Mouse (Mus musculus): ENCODE results near the gene Klhl2. TPM values are rescaled to one million over a fixed set of nuclear protein-coding genes. Genes with fewer than 3 reads are reported as not detected.

The Klhl2 gene
- 17.2 and 20.7 TPM in 2 replicates for polyA plus RNA-seq (2015; fragmentation: Nextera tagmentation; extraction: Ambion mirVana)

DNA sequence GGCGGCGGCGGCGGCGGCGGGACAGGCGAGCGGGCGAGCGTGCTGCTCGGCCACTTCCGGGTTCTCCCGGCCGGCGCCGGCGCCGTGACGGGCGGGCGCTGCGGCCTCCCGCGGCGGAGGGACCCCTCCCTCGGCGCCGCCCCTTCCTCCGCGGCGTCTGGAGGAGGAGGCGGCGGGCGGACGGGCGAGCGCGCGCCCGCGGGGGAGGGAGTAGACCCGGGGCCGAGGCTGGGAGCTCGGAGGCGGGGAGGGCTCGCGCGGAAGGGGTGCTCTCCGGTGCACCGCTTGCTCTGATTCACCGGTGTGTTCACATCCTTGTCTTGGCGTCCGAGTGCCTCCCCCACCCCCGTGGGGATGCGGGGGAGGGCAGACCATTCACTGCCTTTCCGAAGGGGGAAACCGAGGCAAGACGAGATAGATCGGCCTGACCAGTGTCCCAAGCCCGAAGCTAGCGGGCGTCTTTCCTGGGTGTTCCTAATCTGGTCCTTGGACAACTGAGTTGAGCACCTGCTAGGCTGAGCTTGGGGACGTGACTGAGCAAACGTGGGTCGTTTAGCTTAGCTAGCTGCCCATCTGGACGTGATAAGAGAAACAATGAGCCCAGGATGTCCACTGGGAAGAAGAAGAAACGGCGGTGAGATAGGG lies at the start of gene Klhl2:
Gene Klhl2, minus strand, starts transcription at position 121 of the 645 bp plus-strand sequence.
- peak; percentile 84 for ATAC-seq
- Histone ChIP-seq H3K27ac (peak within 1 kb of the TSS; percentile 95), H3K4me3 (replicated peaks) (peak within 1 kb of the TSS; percentile 92), H3K9ac (replicated peaks) (peak within 1 kb of the TSS; percentile 95), H3K27me3 (no peaks in the 10 kb centered on the region), H3K36me3 (no peaks in the 10 kb centered on the region), H3K9me3 (no peaks in the 10 kb centered on the region), H3K4me1 (replicated peaks) (peaks cover 31% of the 10 kb centered on the region), H3K4me2 (replicated peaks) (peak within 1 kb of the TSS; percentile 79)
- WGBS = under 1% methylated on average over 46 of the region's 68 CpGs

GRCm38 (mm10) chr8:64898710-64899109 lies 48.9 kb upstream of the Klhl2 start:
- 32% methylated on average over 4 of the region's 4 CpGs for WGBS
- Histone ChIP-seq H3K4me1 (replicated peaks) (no peaks in the 10 kb centered on the region), H3K9me3 (no peaks in the 10 kb centered on the region), H3K9ac (replicated peaks) (no peak overlapping the region), H3K27ac (no peak overlapping the region), H3K27me3 (no peaks in the 10 kb centered on the region), H3K36me3 (no peaks in the 10 kb centered on the region), H3K4me3 (replicated peaks) (no peak overlapping the region), H3K4me2 (replicated peaks) (no peak overlapping the region)
- no peak for ATAC-seq

GRCm38 (mm10) chr8:64896731-64897130 lies 46.9 kb upstream of the Klhl2 start:
- H3K9ac ChIP-seq (replicated peaks) = no peak overlapping the region
- no peaks in the 10 kb centered on the region for H3K9me3 ChIP-seq
- no peak overlapping the region for H3K4me2 ChIP-seq (replicated peaks)
- no peak overlapping the region for H3K4me3 ChIP-seq (replicated peaks)
- ATAC-seq = no peak
- 90% methylated on average over 5 of the region's 5 CpGs for WGBS
- H3K27ac ChIP-seq = no peak overlapping the region
- H3K4me1 ChIP-seq (replicated peaks) = no peaks in the 10 kb centered on the region
- no peaks in the 10 kb centered on the region for H3K36me3 ChIP-seq
- H3K27me3 ChIP-seq = no peaks in the 10 kb centered on the region

- no peak overlapping the region for H3K4me3 ChIP-seq (replicated peaks)
- H3K4me2 ChIP-seq (replicated peaks) = no peak overlapping the region
- no peak for ATAC-seq
- no peaks in the 10 kb centered on the region for H3K4me1 ChIP-seq (replicated peaks)
- H3K9ac ChIP-seq (replicated peaks) = no peak overlapping the region
- no peaks in the 10 kb centered on the region for H3K9me3 ChIP-seq
- 52% methylated on average over 13 of the region's 13 CpGs for WGBS
- no peak overlapping the region for H3K27ac ChIP-seq
- no peaks in the 10 kb centered on the region for H3K36me3 ChIP-seq
- H3K27me3 ChIP-seq = no peaks in the 10 kb centered on the region
Measured at GRCm38 (mm10) chr8:64880619-64881200, 30.9 kb upstream of the Klhl2 start.

DNA sequence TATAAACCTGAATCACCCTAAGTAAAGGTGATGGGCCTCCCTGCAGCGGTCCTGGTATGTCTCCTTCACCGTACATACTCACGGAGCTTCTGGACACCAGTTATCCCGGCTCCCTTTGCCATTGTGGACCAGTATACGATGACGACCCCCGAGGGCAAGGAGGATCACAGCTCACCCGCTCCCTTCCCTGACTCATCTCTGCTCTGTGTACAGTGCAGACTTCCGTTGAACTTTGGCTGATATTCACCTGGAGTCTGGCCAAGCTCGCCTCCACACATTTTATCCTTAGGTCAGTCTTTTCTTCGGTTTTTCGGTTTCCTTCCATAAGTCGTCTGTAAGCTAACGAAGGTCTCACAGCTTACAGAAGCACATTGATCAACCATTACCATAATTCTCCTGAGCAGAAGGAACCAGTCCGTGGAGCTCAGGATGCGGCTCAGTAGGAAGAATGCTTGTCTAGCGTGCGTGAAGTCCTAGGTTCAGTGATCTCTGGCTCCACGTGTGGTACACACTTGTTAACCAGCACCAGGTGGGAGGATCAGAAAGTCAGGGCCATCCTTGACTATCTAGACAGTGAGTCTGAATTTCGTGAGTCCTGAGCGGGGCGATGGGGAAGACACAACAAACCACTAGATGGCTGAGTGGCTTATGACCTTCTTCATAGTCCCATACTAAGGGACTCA lies 28.0 kb upstream of the Klhl2 start:
- Histone ChIP-seq H3K36me3 (no peaks in the 10 kb centered on the region), H3K4me1 (replicated peaks) (no peaks in the 10 kb centered on the region), H3K4me2 (replicated peaks) (no peak overlapping the region), H3K4me3 (replicated peaks) (no peak overlapping the region), H3K27ac (no peak overlapping the region), H3K27me3 (no peaks in the 10 kb centered on the region), H3K9ac (replicated peaks) (no peak overlapping the region), H3K9me3 (no peaks in the 10 kb centered on the region)
- ATAC-seq = no peak
- WGBS = 91% methylated on average over 22 of the region's 22 CpGs

- Histone ChIP-seq H3K9ac (replicated peaks) (no peak overlapping the region), H3K4me1 (replicated peaks) (no peaks in the 10 kb centered on the region), H3K36me3 (no peaks in the 10 kb centered on the region), H3K4me3 (replicated peaks) (no peak overlapping the region), H3K9me3 (peaks cover 6% of the 10 kb centered on the region; the same call in 1 of the 2 replicates), H3K27me3 (no peaks in the 10 kb centered on the region), H3K4me2 (replicated peaks) (no peak overlapping the region), H3K27ac (no peak overlapping the region)
- no peak for ATAC-seq
- WGBS = 91% methylated on average over 12 of the region's 12 CpGs
Measured at GRCm38 (mm10) chr8:64871469-64872165, 21.8 kb upstream of the Klhl2 start.

DNA sequence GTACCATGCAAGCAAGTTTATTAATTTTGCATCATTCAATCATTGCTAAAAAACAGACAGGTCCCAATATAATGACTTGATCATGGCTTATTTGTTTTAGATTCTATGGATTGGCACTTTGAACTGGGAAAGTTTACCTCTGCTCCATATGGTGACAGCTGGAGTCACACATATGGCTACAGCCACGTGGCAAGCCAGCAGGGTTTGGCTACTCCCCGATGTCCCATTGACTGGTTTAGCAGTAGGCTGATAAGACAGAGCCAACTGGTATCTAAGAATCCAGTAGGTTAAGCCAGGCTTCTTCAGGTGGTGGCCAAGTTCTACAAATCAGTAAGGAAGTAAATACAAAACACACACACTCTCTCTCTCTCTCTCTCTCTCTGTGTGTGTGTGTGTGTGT lies 20.4 kb upstream of the Klhl2 start:
- H3K9ac ChIP-seq (replicated peaks) = no peak overlapping the region
- no peak overlapping the region for H3K4me3 ChIP-seq (replicated peaks)
- H3K4me2 ChIP-seq (replicated peaks) = no peak overlapping the region
- H3K9me3 ChIP-seq = peaks cover 6% of the 10 kb centered on the region; the same call in 1 of the 2 replicates
- H3K27ac ChIP-seq = no peak overlapping the region
- no peak for ATAC-seq
- H3K4me1 ChIP-seq (replicated peaks) = no peaks in the 10 kb centered on the region
- 64% methylated on average over 2 of the region's 2 CpGs for WGBS
- no peaks in the 10 kb centered on the region for H3K36me3 ChIP-seq
- H3K27me3 ChIP-seq = no peaks in the 10 kb centered on the region

DNA sequence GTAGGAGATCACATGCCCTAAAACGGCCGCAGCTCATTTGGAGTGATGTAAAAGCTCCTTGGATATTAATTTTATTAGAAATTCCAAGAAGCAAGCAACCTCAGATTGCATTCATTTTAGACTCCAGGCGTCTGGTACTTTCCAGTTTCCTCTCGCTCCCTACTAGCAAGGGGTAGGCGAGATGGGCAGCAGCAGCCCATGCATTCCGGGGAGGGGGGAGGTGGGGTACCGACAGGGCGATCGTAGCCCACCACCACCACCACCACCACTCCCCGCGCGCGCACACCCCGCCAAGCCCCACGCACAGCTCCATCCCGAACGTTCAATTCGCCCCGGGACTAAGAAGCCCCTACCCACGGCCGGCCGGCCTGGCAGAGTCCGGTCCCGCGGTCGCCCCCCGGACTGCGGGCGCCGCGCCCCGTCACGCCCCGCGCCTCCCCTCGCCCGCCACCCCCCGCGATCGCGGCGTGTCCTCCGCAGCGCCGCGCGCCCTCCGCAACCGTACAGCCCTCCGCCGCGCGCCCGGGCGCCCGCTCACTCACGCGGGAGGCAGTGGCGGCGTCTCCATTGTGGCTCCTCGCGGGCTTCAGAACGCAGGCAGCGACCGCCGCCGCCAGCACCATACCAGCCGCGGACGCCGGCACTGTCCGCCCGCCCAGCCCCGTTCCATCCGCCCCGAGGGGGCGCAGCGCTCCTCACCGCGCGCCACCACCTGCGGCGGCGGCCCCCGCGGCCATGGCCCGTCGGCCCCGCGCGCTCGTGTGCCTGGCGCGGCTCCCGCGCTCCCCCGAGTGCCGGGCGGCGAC lies 523 bp downstream of the Klhl2 start:
- Histone ChIP-seq H3K4me3 (replicated peaks) (peak overlapping the region; percentile 92), H3K4me2 (replicated peaks) (peak overlapping the region; percentile 79), H3K27ac (peak overlapping the region; percentile 95), H3K9ac (replicated peaks) (peak overlapping the region; percentile 95), H3K9me3 (no peaks in the 10 kb centered on the region), H3K36me3 (no peaks in the 10 kb centered on the region), H3K27me3 (no peaks in the 10 kb centered on the region), H3K4me1 (replicated peaks) (peaks cover 33% of the 10 kb centered on the region)
- WGBS = under 1% methylated on average over 93 of the region's 100 CpGs
- peak; percentile 92 for ATAC-seq

GRCm38 (mm10) chr8:64848245-64848785 lies 1.5 kb downstream of the Klhl2 start:
- H3K4me2 ChIP-seq (replicated peaks) = peak overlapping the region; percentile 79
- H3K27me3 ChIP-seq = no peaks in the 10 kb centered on the region
- no peaks in the 10 kb centered on the region for H3K36me3 ChIP-seq
- peak overlapping the region; percentile 32; the same call in 1 of the 2 replicates for H3K27ac ChIP-seq
- no peaks in the 10 kb centered on the region for H3K9me3 ChIP-seq
- peak overlapping the region; percentile 92 for H3K4me3 ChIP-seq (replicated peaks)
- peak overlapping the region; percentile 95 for H3K9ac ChIP-seq (replicated peaks)
- ATAC-seq = no peak
- H3K4me1 ChIP-seq (replicated peaks) = peaks cover 39% of the 10 kb centered on the region
- 3% methylated on average over 8 of the region's 8 CpGs for WGBS

DNA sequence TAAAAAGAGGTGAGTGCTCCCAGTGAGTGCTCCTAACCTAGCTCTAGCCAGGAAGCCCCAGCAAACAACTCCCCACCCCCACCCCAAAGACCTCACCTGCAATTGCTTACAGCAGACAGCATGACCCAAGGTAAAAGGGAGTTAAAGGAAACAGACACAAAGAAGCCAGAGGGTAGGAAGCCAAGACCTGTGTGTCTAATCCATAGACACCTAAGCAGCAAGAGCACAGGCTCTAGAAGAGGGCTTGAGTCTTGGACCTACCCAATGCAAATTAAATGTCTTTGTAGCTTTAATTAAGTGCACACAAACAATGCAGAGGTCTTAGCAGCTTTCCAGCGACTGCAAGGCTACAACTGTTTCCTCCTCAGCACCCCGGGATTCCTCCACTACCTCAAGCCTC lies 2.2 kb downstream of the Klhl2 start:
- H3K27ac ChIP-seq = 0 out of 2 replicates have a peak overlapping the region, but pooled peaks have one; percentile 32
- H3K9ac ChIP-seq (replicated peaks) = peak overlapping the region; percentile 95
- no peaks in the 10 kb centered on the region for H3K36me3 ChIP-seq
- peak overlapping the region; percentile 79 for H3K4me2 ChIP-seq (replicated peaks)
- no peak for ATAC-seq
- no peaks in the 10 kb centered on the region for H3K9me3 ChIP-seq
- peaks cover 42% of the 10 kb centered on the region for H3K4me1 ChIP-seq (replicated peaks)
- WGBS = 4% methylated on average over 2 of the region's 2 CpGs
- H3K4me3 ChIP-seq (replicated peaks) = peak overlapping the region; percentile 92
- H3K27me3 ChIP-seq = no peaks in the 10 kb centered on the region

GRCm38 (mm10) chr8:64847241-64847640 lies 2.6 kb downstream of the Klhl2 start:
- H3K9me3 ChIP-seq = no peaks in the 10 kb centered on the region
- peak overlapping the region; percentile 92; the same call in 1 of the 2 replicates for H3K4me3 ChIP-seq (replicated peaks)
- peak overlapping the region; percentile 79 for H3K4me2 ChIP-seq (replicated peaks)
- H3K4me1 ChIP-seq (replicated peaks) = peaks cover 42% of the 10 kb centered on the region
- no peak for ATAC-seq
- no peaks in the 10 kb centered on the region for H3K36me3 ChIP-seq
- H3K9ac ChIP-seq (replicated peaks) = no peak overlapping the region
- 47% methylated on average over 2 of the region's 2 CpGs for WGBS
- H3K27me3 ChIP-seq = no peaks in the 10 kb centered on the region
- H3K27ac ChIP-seq = no peak overlapping the region

Measured in midbrain, embryonic 13.5 days (tissue).